Mouse (Mus musculus) right cerebral cortex, adult 2 months (tissue): ENCODE measurements at regions not wholly inside any gene's neighbourhood (a gene's known extent, or its start where the extent isn't known, plus 50 kb on each side); places are given as distances from the start of the nearest gene placed in this dataset.

Experiments used
- DNase-seq, 2 experiments: peaks; one replicate each; pipeline ENCODE4 v3.0.0; 2021 to 2022; ENCODE audit warnings: low spot score in 2 of 2

GRCm38 (mm10) chr5:49645781-49646180 lies 121.1 kb upstream of the Kcnip4 start:
- no peak for DNase-seq

- DNase-seq, result no peak
Observed at GRCm38 (mm10) chr5:49644606-49645005, 119.9 kb upstream of the Kcnip4 start.

GRCm38 (mm10) chr5:49642439-49642838 lies 117.7 kb upstream of the Kcnip4 start:
- DNase-seq, result no peak

GRCm38 (mm10) chr5:49641206-49641830 lies 116.6 kb upstream of the Kcnip4 start:
- DNase-seq, result no peak

- no peak for DNase-seq
Observed at GRCm38 (mm10) chr5:49639637-49640036, 114.9 kb upstream of the Kcnip4 start.

GRCm38 (mm10) chr5:49620152-49620551 lies 95.4 kb upstream of the Kcnip4 start:
- DNase-seq, result no peak

GRCm38 (mm10) chr5:49606761-49607160 lies 82.1 kb upstream of the Kcnip4 start:
- DNase-seq, result no peak

GRCm38 (mm10) chr5:49580777-49581176 lies 56.1 kb upstream of the Kcnip4 start:
- DNase-seq, result no peak

GRCm38 (mm10) chr5:49575901-49576300 lies 51.2 kb upstream of the Kcnip4 start:
- no peak for DNase-seq
